Mouse (Mus musculus): ENCODE data around the gene Snap29.

Snap29 gene

GRCm38 (mm10) chr16:17405736-17406443 is at the start of gene Snap29, which contains the start of gene Pi4ka:
Gene Snap29, plus strand, starts transcription at chr16:17405986.
Gene Pi4ka, minus strand, starts transcription at chr16:17406314.
- DNase-seq = peak; percentile 100

- no peak for DNase-seq
These were observed 49.8 kb upstream of the Snap29 start for GRCm38 (mm10) chr16:17356031-17356430.

GRCm38 (mm10) chr16:17358787-17359186 is 47.0 kb upstream of the Snap29 start:
- no peak for DNase-seq

GRCm38 (mm10) chr16:17382306-17382705 is 23.5 kb upstream of the Snap29 start:
- no peak for DNase-seq

- DNase-seq = no peak
These were observed 22.0 kb upstream of the Snap29 start for GRCm38 (mm10) chr16:17383594-17384326.

GRCm38 (mm10) chr16:17392784-17393183 is 13.0 kb upstream of the Snap29 start:
- DNase-seq = no peak

- DNase-seq = peak; percentile 27
These were observed 2.9 kb upstream of the Snap29 start for GRCm38 (mm10) chr16:17402855-17403254.

GRCm38 (mm10) chr16:17405271-17405696 is 502 bp upstream of the Snap29 start:
- DNase-seq = peak; percentile 67

- DNase-seq = no peak
These were observed 886 bp downstream of the Snap29 start for GRCm38 (mm10) chr16:17406512-17407231.

GRCm38 (mm10) chr16:17409046-17409445 is 3.3 kb downstream of the Snap29 start:
- DNase-seq = no peak

- no peak for DNase-seq
These were observed 4.4 kb downstream of the Snap29 start for GRCm38 (mm10) chr16:17410209-17410608.

- no peak for DNase-seq
These were observed 17.2 kb downstream of the Snap29 start for GRCm38 (mm10) chr16:17423021-17423420.

GRCm38 (mm10) chr16:17432576-17432975 is 26.8 kb downstream of the Snap29 start:
- DNase-seq = no peak

GRCm38 (mm10) chr16:17451541-17452372 is 46.0 kb downstream of the Snap29 start, which contains the start of gene Crkl:
Gene Crkl, plus strand, starts transcription at chr16:17451987.
- peak; percentile 98 for DNase-seq

- DNase-seq = peak; percentile 53
These were observed 46.6 kb downstream of the Snap29 start for GRCm38 (mm10) chr16:17452373-17452715.

- DNase-seq = no peak
These were observed 51.1 kb downstream of the Snap29 start for GRCm38 (mm10) chr16:17456901-17457300.

- DNase-seq = no peak
These were observed 54.5 kb downstream of the Snap29 start for GRCm38 (mm10) chr16:17460254-17460653.

GRCm38 (mm10) chr16:17461596-17461995 is 55.8 kb downstream of the Snap29 start:
- no peak for DNase-seq

- no peak for DNase-seq
These were observed 57.4 kb downstream of the Snap29 start for GRCm38 (mm10) chr16:17463184-17463583.

GRCm38 (mm10) chr16:17466875-17467663 is 61.3 kb downstream of the Snap29 start:
- DNase-seq = no peak

- DNase-seq = no peak
These were observed 66.7 kb downstream of the Snap29 start for GRCm38 (mm10) chr16:17472498-17472897.

- peak; percentile 37 for DNase-seq
These were observed 68.3 kb downstream of the Snap29 start for GRCm38 (mm10) chr16:17474091-17474490.

All from cerebellum, adult 11 months (tissue).